Comparison of ENCODE assay signal across 8 mouse cellular contexts in the genomic region with DNA sequence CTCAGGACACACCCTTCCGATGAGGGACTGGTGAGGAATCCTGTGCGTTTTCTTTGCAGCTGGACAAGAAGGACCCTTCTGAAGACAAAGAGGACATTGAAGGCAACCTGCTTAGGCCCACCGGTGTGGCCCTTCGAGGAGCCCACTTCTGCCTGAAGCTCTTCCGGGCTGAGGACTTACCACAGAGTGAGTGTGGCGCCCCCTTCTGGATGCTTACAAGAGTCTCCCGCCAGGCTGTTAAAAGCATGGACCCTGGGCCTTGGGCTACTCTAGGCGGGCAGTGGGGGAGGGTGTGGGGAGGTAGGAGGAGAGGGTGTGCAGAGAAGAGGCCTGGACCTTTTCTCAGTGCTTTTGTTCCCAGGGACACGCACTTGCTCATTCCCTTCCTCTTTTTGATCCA.
DNase-seq lines count a peak whose midpoint lies in the region; TF ChIP-seq lines count a peak whose summit lies in the region.

No protein-coding gene starts in this region.

- no peaks in the 10 kb centered on the region for H3K9me3 ChIP-seq in CH12.LX (replicated peaks; ENCODE audit: low read length)
- no peaks in the 10 kb centered on the region for H3K9me3 ChIP-seq in embryonic facial prominence, embryonic 10.5 days

- H3K27ac ChIP-seq in left cerebral cortex, adult 2 months, result no peak overlapping the region
- no peak overlapping the region for H3K27ac ChIP-seq in CH12.LX (ENCODE audit: insufficient read depth, low read depth)
- no peak overlapping the region for H3K27ac ChIP-seq in embryonic facial prominence, embryonic 10.5 days (replicated peaks)

- no peak for TF ChIP-seq POLR2A in CH12.LX (IDR thresholded peaks at IDR 0.05; ENCODE audit: low read depth, low read length)

- peak; percentile 44 for DNase-seq in embryo, embryonic 10.5 days (ENCODE audit: low spot score)
- no peak for DNase-seq in embryo, embryonic 9.5 days (ENCODE audit: extremely low spot score)
- no peak for DNase-seq in left cerebral cortex, adult 2 months (ENCODE audit: extremely low spot score in 1 of 2, low spot score in 2 of 2)
- DNase-seq in left cerebral cortex, adult 9 months (ENCODE audit: low spot score in 2 of 2), result no peak
- DNase-seq in CH12.LX (ENCODE audit: extremely low read depth), result peak; percentile 34
- DNase-seq in embryonic facial prominence, embryonic 10.5 days (ENCODE audit: low spot score), result peak; percentile 33
- no peak for DNase-seq in ovary, postnatal 10 days (ENCODE audit: low spot score)
- no peak for DNase-seq in left cerebral cortex, adult 18-20 months (ENCODE audit: low spot score in 2 of 2)

- no peak overlapping the region for H3K4me2 ChIP-seq in CH12.LX (ENCODE audit: insufficient read depth, low read depth, poor library complexity, severe bottlenecking)

- WGBS in embryonic facial prominence, embryonic 10.5 days, result 56% methylated on average over 9 of the region's 9 CpGs

- peaks cover 14% of the 10 kb centered on the region for H3K27me3 ChIP-seq in CH12.LX (replicated peaks)
- no peaks in the 10 kb centered on the region for H3K27me3 ChIP-seq in embryonic facial prominence, embryonic 10.5 days (replicated peaks; ENCODE audit: low read depth, poor library complexity, severe bottlenecking)

- H3K9ac ChIP-seq in CH12.LX (ENCODE audit: insufficient read depth, low read depth), result no peak overlapping the region

- TF ChIP-seq CTCF in left cerebral cortex, adult 2 months (IDR thresholded peaks at IDR 0.05), result peak; percentile 31
- peak in 1 of 2 experiments; percentile 48; a peak in 3 of 4 replicates for TF ChIP-seq CTCF in CH12.LX (conservative IDR thresholded peaks at IDR 0.05 in 1 of 2, IDR thresholded peaks at IDR 0.05 in 1 of 2; ENCODE audit: low read depth in 2 of 2, low read length in 2 of 2)

- no peak overlapping the region for H3K4me3 ChIP-seq in left cerebral cortex, adult 2 months
- H3K4me3 ChIP-seq in CH12.LX (replicated peaks in 1 of 3; ENCODE audit: low read depth in 2 of 3, low read length in 2 of 3, poor library complexity in 1 of 3), result no peak overlapping the region
- H3K4me3 ChIP-seq in embryonic facial prominence, embryonic 10.5 days, result no peak overlapping the region

- intact Hi-C loops in left cerebral cortex, adult 2 months (cut with DNase I), result no loop called here

- no peaks in the 10 kb centered on the region for H3K79me2 ChIP-seq in CH12.LX (replicated peaks; ENCODE audit: control insufficient read depth, extremely low read depth, insufficient read depth, poor library complexity, severe bottlenecking)

- H3K4me1 ChIP-seq in CH12.LX (ENCODE audit: control insufficient read depth in 1 of 2, insufficient read depth in 2 of 2), result peaks cover 0 to 3% of the 10 kb centered on the region in 2 experiments; a peak in 1 of 4 replicates
- H3K4me1 ChIP-seq in embryonic facial prominence, embryonic 10.5 days, result no peaks in the 10 kb centered on the region

- no peak for TF ChIP-seq EP300 in CH12.LX (IDR thresholded peaks at IDR 0.05; ENCODE audit: low read length)

- in situ Hi-C loops in CH12.LX (cut with MboI; ENCODE audit: low pct_ligation_motif_present, low pct_unique_long_range_greater_than_20kb, low sequenced_read_pairs), result no loop called here

- no peaks in the 10 kb centered on the region for H3K36me3 ChIP-seq in CH12.LX (replicated peaks in 1 of 2; ENCODE audit: control insufficient read depth in 1 of 2, insufficient read depth in 1 of 2, low read length in 1 of 2)
- no peaks in the 10 kb centered on the region for H3K36me3 ChIP-seq in embryonic facial prominence, embryonic 10.5 days (replicated peaks)

- peak; percentile 17 for TF ChIP-seq RAD21 in CH12.LX (IDR thresholded peaks at IDR 0.05; ENCODE audit: low read depth, low read length)

- dilution Hi-C loops in CH12.LX (cut with MboI; ENCODE audit: extremely low pct_ligation_motif_present, extremely low pct_unique_long_range_greater_than_20kb, low sequenced_read_pairs), result no loop called here

TF ChIP-seq in CH12.LX, 34 proteins besides CTCF, POLR2A, EP300 and RAD21:
- TF ChIP-seq ELF1 (IDR thresholded peaks at IDR 0.05; ENCODE audit: low read depth, low read length) (0 out of 2 replicates have a peak, but pooled peaks have one; percentile 10), SMC3 (IDR thresholded peaks at IDR 0.05; ENCODE audit: low read depth, low read length) (peak; percentile 22; the same call in 1 of the 2 replicates), USF1 (IDR thresholded peaks at IDR 0.05; ENCODE audit: low read depth, low read length) (no peak)

Comparison
In these comparisons a context has a peak if more than half of its experiments do, and no peak if none do; other contexts are left out.
1. DNase-seq: peak in embryo, embryonic 10.5 days (single experiment), CH12.LX (single experiment) and embryonic facial prominence, embryonic 10.5 days (single experiment); none in embryo, embryonic 9.5 days (single experiment), left cerebral cortex, adult 2 months (0 of 2), left cerebral cortex, adult 9 months (0 of 2), ovary, postnatal 10 days (single experiment) and left cerebral cortex, adult 18-20 months (0 of 2).